Mouse (Mus musculus) brain, embryonic 14.5 days (tissue): Measurements from ENCODE around the gene Acy3.

Experiments used
- CTCF ChIP-seq: fragments of 200-500 bp; IDR thresholded peaks from 2 replicates; pipeline ENCODE4 v1.5.1; 2012; ENCODE audit warnings: inconsistent platforms, mild to moderate bottlenecking, moderate library complexity, borderline replicate concordance; ENCODE audit not compliant: insufficient read depth, insufficient read length; ENCODE audit errors: extremely low read depth
- POLR2A ChIP-seq: fragments of 200-500 bp; IDR thresholded peaks from 2 replicates; pipeline ENCODE4 v1.6.1; 2012; ENCODE audit warnings: mild to moderate bottlenecking, inconsistent platforms, borderline replicate concordance; ENCODE audit not compliant: poor library complexity, insufficient read depth, insufficient read length, severe bottlenecking; ENCODE audit errors: extremely low read depth

GRCm38 (mm10) chr19:3997231-3997630, 10.9 kb downstream of the Acy3 start:
- TF ChIP-seq POLR2A (no peak), CTCF (no peak)
